Mouse (Mus musculus): ENCODE measurements around the gene Wdpcp. TPM values are rescaled to one million over a fixed set of nuclear protein-coding genes. Genes with fewer than 3 reads are reported as not detected.

The Wdpcp gene
- polyA plus RNA-seq, 1 experiment from 2014 or later, result 10.9 TPM

DNA sequence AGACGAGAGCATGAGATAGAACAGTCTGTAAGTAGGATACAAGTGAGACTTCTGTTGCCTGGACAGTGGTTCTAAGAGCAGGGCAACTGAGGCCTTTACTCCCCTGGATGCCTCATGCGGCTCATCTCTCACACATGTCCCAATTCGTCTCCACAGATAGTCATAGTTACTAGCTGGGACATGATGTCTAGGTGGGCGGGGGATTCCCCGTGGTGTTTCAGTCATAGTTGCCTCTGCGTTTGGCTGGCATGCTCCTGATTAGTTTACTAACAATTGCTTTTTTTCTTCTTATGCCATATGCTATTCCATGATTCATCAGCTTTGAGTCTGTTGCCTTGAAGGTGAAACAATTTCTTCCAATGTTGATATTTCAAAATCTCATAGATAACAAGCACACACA is 116.4 kb downstream of the Wdpcp start:
- no peaks in the 10 kb centered on the region for H3K4me1 ChIP-seq (ENCODE audit: control insufficient read depth, insufficient read depth, low read length)

DNA sequence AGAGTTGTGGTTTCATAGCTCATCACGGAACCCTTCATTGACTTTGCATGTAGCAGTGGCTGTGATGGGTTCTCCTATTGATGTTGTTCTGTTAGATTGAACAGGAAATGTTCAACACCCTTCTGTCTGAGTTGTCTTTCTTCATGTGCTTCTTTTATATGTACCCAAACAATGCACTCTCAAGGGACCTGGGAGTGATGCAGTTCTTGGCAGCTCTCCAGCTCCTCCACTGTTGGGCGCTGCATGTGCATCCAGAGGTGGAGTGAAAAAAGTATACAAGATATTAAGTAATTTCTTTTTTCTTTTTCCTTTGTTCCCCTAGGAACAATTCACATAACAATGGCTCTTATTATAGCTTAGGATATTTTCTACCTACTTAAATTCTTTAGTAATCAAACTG is 118.7 kb downstream of the Wdpcp start:
- H3K27ac ChIP-seq (ENCODE audit: low read depth, low read length), result no peak overlapping the region
- DNase-seq (ENCODE audit: low spot score, missing footprints), result no peak
- H3K9me3 ChIP-seq (ENCODE audit: control insufficient read depth, low read length), result no peaks in the 10 kb centered on the region
- no peak overlapping the region for H3K4me3 ChIP-seq (ENCODE audit: low read depth, low read length)
- no peaks in the 10 kb centered on the region for H3K27me3 ChIP-seq (ENCODE audit: control insufficient read depth, insufficient read depth, low read length)
- WGBS, result 91% methylated on average over 2 of the region's 2 CpGs
- H3K9ac ChIP-seq (ENCODE audit: low read length), result no peak overlapping the region
- no peaks in the 10 kb centered on the region for H3K36me3 ChIP-seq (ENCODE audit: control insufficient read depth, insufficient read depth, low read length)
- no peak overlapping the region for H3K4me2 ChIP-seq
- ATAC-seq (ENCODE audit: low FRiP score), result no peak
- H3K4me1 ChIP-seq (ENCODE audit: control insufficient read depth, insufficient read depth, low read length), result 0 out of 2 replicates have a peak, but pooled peaks cover 2% of the 10 kb centered on the region

More for the DNA sequence above, 116.4 kb downstream of the Wdpcp start:
- Histone ChIP-seq H3K27me3 (ENCODE audit: control insufficient read depth, insufficient read depth, low read length) (no peaks in the 10 kb centered on the region), H3K4me2 (no peak overlapping the region), H3K27ac (ENCODE audit: low read depth, low read length) (no peak overlapping the region), H3K9me3 (ENCODE audit: control insufficient read depth, low read length) (no peaks in the 10 kb centered on the region), H3K4me3 (ENCODE audit: low read depth, low read length) (no peak overlapping the region), H3K36me3 (ENCODE audit: control insufficient read depth, insufficient read depth, low read length) (no peaks in the 10 kb centered on the region), H3K9ac (ENCODE audit: low read length) (no peak overlapping the region)
- 88% methylated on average over 6 of the region's 6 CpGs for WGBS
- no peak for ATAC-seq (ENCODE audit: low FRiP score)
- no peak for DNase-seq (ENCODE audit: low spot score, missing footprints)

DNA sequence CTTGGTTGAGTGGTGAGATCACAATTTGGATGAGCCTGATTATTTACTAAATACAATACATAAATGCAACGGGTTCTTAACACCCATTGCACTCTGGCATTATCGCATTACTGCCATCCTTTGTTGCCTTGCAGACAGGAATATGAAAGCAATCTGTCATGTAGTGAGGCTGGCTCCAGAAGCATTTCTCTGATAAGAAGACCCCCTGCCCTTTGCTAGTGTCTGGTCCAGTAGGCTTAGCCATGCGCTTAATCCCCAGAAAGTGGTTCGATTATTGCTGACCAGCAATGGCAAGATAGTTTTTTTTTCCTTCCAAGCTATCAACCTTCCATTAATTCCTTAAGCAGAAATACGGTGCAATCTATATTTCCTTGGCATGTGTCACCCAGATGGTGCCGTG is 122.1 kb downstream of the Wdpcp start:
- no peak overlapping the region for H3K4me3 ChIP-seq (ENCODE audit: low read depth, low read length)
- H3K4me2 ChIP-seq, result no peak overlapping the region
- 56% methylated on average over 6 of the region's 6 CpGs for WGBS
- H3K9ac ChIP-seq (ENCODE audit: low read length), result no peak overlapping the region
- ATAC-seq (ENCODE audit: low FRiP score), result peak; percentile 65
- no peaks in the 10 kb centered on the region for H3K36me3 ChIP-seq (ENCODE audit: control insufficient read depth, insufficient read depth, low read length)
- no peak for DNase-seq (ENCODE audit: low spot score, missing footprints)
- H3K27me3 ChIP-seq (ENCODE audit: control insufficient read depth, insufficient read depth, low read length), result no peaks in the 10 kb centered on the region
- no peaks in the 10 kb centered on the region for H3K9me3 ChIP-seq (ENCODE audit: control insufficient read depth, low read length)
- peaks cover 5% of the 10 kb centered on the region; the same call in 1 of the 2 replicates for H3K4me1 ChIP-seq (ENCODE audit: control insufficient read depth, insufficient read depth, low read length)
- no peak overlapping the region for H3K27ac ChIP-seq (ENCODE audit: low read depth, low read length)

- H3K9ac ChIP-seq (ENCODE audit: low read length), result no peak overlapping the region
- peak; percentile 38 for ATAC-seq (ENCODE audit: low FRiP score)
- no peaks in the 10 kb centered on the region for H3K36me3 ChIP-seq (ENCODE audit: control insufficient read depth, insufficient read depth, low read length)
- H3K4me3 ChIP-seq (ENCODE audit: low read depth, low read length), result no peak overlapping the region
- no peak overlapping the region for H3K27ac ChIP-seq (ENCODE audit: low read depth, low read length)
- H3K4me1 ChIP-seq (ENCODE audit: control insufficient read depth, insufficient read depth, low read length), result peaks cover 5% of the 10 kb centered on the region; the same call in 1 of the 2 replicates
- DNase-seq (ENCODE audit: low spot score, missing footprints), result no peak
- WGBS, result 52% methylated on average over 3 of the region's 3 CpGs
- H3K4me2 ChIP-seq, result no peak overlapping the region
- no peaks in the 10 kb centered on the region for H3K27me3 ChIP-seq (ENCODE audit: control insufficient read depth, insufficient read depth, low read length)
- H3K9me3 ChIP-seq (ENCODE audit: control insufficient read depth, low read length), result no peaks in the 10 kb centered on the region
Measured at GRCm38 (mm10) chr11:21697642-21698041, 125.6 kb downstream of the Wdpcp start.

GRCm38 (mm10) chr11:21713508-21713907 is 141.5 kb downstream of the Wdpcp start:
- no peak for ATAC-seq (ENCODE audit: low FRiP score)
- DNase-seq (ENCODE audit: low spot score, missing footprints), result no peak
- no peak overlapping the region for H3K9ac ChIP-seq (ENCODE audit: low read length)

GRCm38 (mm10) chr11:21714065-21714464 is 142.0 kb downstream of the Wdpcp start:
- WGBS, result 89% methylated on average over 1 of the region's 1 CpGs
- no peak for ATAC-seq (ENCODE audit: low FRiP score)
- no peaks in the 10 kb centered on the region for H3K4me1 ChIP-seq (ENCODE audit: control insufficient read depth, insufficient read depth, low read length)
- H3K4me3 ChIP-seq (ENCODE audit: low read depth, low read length), result no peak overlapping the region
- no peak overlapping the region for H3K4me2 ChIP-seq
- H3K27ac ChIP-seq (ENCODE audit: low read depth, low read length), result no peak overlapping the region
- no peaks in the 10 kb centered on the region for H3K27me3 ChIP-seq (ENCODE audit: control insufficient read depth, insufficient read depth, low read length)
- H3K36me3 ChIP-seq (ENCODE audit: control insufficient read depth, insufficient read depth, low read length), result 0 out of 2 replicates have a peak, but pooled peaks cover 3% of the 10 kb centered on the region
- no peaks in the 10 kb centered on the region; the same call in 1 of the 2 replicates for H3K9me3 ChIP-seq (ENCODE audit: control insufficient read depth, low read length)
- no peak overlapping the region for H3K9ac ChIP-seq (ENCODE audit: low read length)
- DNase-seq (ENCODE audit: low spot score, missing footprints), result no peak

More at GRCm38 (mm10) chr11:21713508-21713907, 141.5 kb downstream of the Wdpcp start:
- H3K36me3 ChIP-seq (ENCODE audit: control insufficient read depth, insufficient read depth, low read length), result 0 out of 2 replicates have a peak, but pooled peaks cover 3% of the 10 kb centered on the region
- no peaks in the 10 kb centered on the region for H3K4me1 ChIP-seq (ENCODE audit: control insufficient read depth, insufficient read depth, low read length)
- no peak overlapping the region for H3K4me3 ChIP-seq (ENCODE audit: low read depth, low read length)
- no peak overlapping the region for H3K4me2 ChIP-seq
- H3K9me3 ChIP-seq (ENCODE audit: control insufficient read depth, low read length), result no peaks in the 10 kb centered on the region; the same call in 1 of the 2 replicates
- H3K27ac ChIP-seq (ENCODE audit: low read depth, low read length), result no peak overlapping the region
- H3K27me3 ChIP-seq (ENCODE audit: control insufficient read depth, insufficient read depth, low read length), result no peaks in the 10 kb centered on the region

DNA sequence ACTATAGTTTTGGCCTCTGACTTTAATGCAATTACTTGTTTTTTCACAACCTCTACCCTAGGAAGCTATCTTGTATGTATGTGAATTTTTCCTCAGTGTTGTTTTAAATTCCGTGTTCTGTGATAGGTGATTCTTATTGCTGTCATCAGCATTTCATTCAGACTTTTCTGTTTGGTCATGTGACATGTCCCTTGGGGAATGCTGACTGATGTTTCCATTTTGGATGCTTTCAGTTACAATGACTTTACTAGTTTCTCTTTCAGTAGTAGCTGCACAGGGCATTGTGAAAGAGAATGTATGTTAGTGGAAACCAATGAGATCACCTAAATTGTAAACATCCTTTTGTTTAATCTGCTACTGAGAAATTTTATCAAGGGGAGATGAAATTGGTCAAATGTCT is 154.3 kb downstream of the Wdpcp start:
- Histone ChIP-seq H3K4me2 (no peak overlapping the region), H3K36me3 (ENCODE audit: control insufficient read depth, insufficient read depth, low read length) (no peaks in the 10 kb centered on the region), H3K27ac (ENCODE audit: low read depth, low read length) (no peak overlapping the region), H3K9ac (ENCODE audit: low read length) (no peak overlapping the region), H3K4me1 (ENCODE audit: control insufficient read depth, insufficient read depth, low read length) (no peaks in the 10 kb centered on the region), H3K9me3 (ENCODE audit: control insufficient read depth, low read length) (no peaks in the 10 kb centered on the region), H3K4me3 (ENCODE audit: low read depth, low read length) (no peak overlapping the region), H3K27me3 (ENCODE audit: control insufficient read depth, insufficient read depth, low read length) (no peaks in the 10 kb centered on the region)
- DNase-seq (ENCODE audit: low spot score, missing footprints) (no peak), ATAC-seq (ENCODE audit: low FRiP score) (no peak)
- WGBS, result 84% methylated on average over 1 of the region's 1 CpGs

GRCm38 (mm10) chr11:21729056-21729455 is 157.0 kb downstream of the Wdpcp start:
- Histone ChIP-seq H3K27ac (ENCODE audit: low read depth, low read length) (no peak overlapping the region), H3K36me3 (ENCODE audit: control insufficient read depth, insufficient read depth, low read length) (no peaks in the 10 kb centered on the region), H3K4me3 (ENCODE audit: low read depth, low read length) (no peak overlapping the region), H3K27me3 (ENCODE audit: control insufficient read depth, insufficient read depth, low read length) (no peaks in the 10 kb centered on the region), H3K4me2 (no peak overlapping the region), H3K9ac (ENCODE audit: low read length) (no peak overlapping the region), H3K4me1 (ENCODE audit: control insufficient read depth, insufficient read depth, low read length) (no peaks in the 10 kb centered on the region), H3K9me3 (ENCODE audit: control insufficient read depth, low read length) (no peaks in the 10 kb centered on the region)
- no peak for DNase-seq (ENCODE audit: low spot score, missing footprints)
- WGBS, result 90% methylated on average over 5 of the region's 5 CpGs
- no peak for ATAC-seq (ENCODE audit: low FRiP score)

DNA sequence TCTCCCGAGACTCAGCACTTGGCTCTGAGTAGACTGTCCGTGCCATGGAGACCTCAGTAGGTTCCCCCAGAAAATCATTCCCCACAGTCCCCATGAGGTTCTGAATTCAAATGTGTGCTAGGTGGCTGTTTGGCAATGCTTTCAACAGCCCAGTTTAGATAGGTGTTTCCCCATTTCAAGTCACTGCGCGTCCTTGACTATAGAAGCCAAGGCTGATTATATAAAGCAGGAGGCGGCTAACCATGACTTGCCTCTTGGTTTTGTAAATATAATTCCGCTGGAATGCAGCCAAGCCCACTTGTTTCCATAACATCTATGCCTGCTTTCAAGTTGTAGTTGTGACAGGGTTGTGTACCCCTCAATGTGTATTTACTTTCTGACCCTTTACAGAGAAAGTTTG is 157.9 kb downstream of the Wdpcp start:
- H3K27me3 ChIP-seq (ENCODE audit: control insufficient read depth, insufficient read depth, low read length), result no peaks in the 10 kb centered on the region
- H3K9ac ChIP-seq (ENCODE audit: low read length), result no peak overlapping the region
- DNase-seq (ENCODE audit: low spot score, missing footprints) (no peak), ATAC-seq (ENCODE audit: low FRiP score) (no peak)
- no peaks in the 10 kb centered on the region for H3K9me3 ChIP-seq (ENCODE audit: control insufficient read depth, low read length)
- no peak overlapping the region for H3K4me2 ChIP-seq
- H3K4me3 ChIP-seq (ENCODE audit: low read depth, low read length), result no peak overlapping the region
- H3K27ac ChIP-seq (ENCODE audit: low read depth, low read length), result no peak overlapping the region
- H3K4me1 ChIP-seq (ENCODE audit: control insufficient read depth, insufficient read depth, low read length), result no peaks in the 10 kb centered on the region
- no peaks in the 10 kb centered on the region for H3K36me3 ChIP-seq (ENCODE audit: control insufficient read depth, insufficient read depth, low read length)
- WGBS, result 87% methylated on average over 6 of the region's 6 CpGs

Data from midbrain, embryonic 11.5 days (tissue).